Mouse (Mus musculus) intestine, postnatal 0 days (tissue): ENCODE measurements around the gene Galnt4. TPM values are rescaled to one million over a fixed set of nuclear protein-coding genes. Genes with fewer than 3 reads are reported as not detected.

Experiments
- ATAC-seq: fragments of 200-750 bp; cut with Nextera tagmentation; 2 replicates; pipeline ENCODE4 v1.8.0; 2017; ENCODE audit warnings: mild to moderate bottlenecking, moderate TSS enrichment, moderate library complexity
- H3K27ac ChIP-seq: fragments of 300-500 bp; sonication (generic); 2 replicates; pipeline ENCODE4 v1.5.1; 2014; ENCODE audit warnings: mild to moderate bottlenecking, low read depth, low read length, moderate library complexity
- H3K27me3 ChIP-seq: fragments of 300-500 bp; sonication (generic); replicated peaks from 2 replicates; pipeline ENCODE4 v1.6.1; 2014; ENCODE audit warnings: low read length, mixed read lengths; ENCODE audit not compliant: control insufficient read depth, insufficient read depth
- H3K36me3 ChIP-seq: fragments of 300-500 bp; sonication (generic); 2 replicates; pipeline ENCODE4 v1.6.1; 2014; ENCODE audit warnings: mild to moderate bottlenecking, moderate library complexity; ENCODE audit not compliant: control insufficient read depth, insufficient read depth
- H3K4me1 ChIP-seq: fragments of 300-500 bp; sonication (generic); replicated peaks from 2 replicates; pipeline ENCODE4 v1.6.1; 2014; ENCODE audit warnings: antibody characterized with exemption, low read length, mixed read lengths; ENCODE audit not compliant: control insufficient read depth, insufficient read depth
- H3K4me2 ChIP-seq: fragments of 300-500 bp; sonication (generic); replicated peaks from 2 replicates; pipeline ENCODE4 v1.6.1; 2014; ENCODE audit warnings: low read depth, mild to moderate bottlenecking, moderate library complexity
- H3K4me3 ChIP-seq: fragments of 300-500 bp; sonication (generic); 2 replicates; pipeline ENCODE4 v1.5.1; 2014; ENCODE audit warnings: low read depth, low read length
- H3K9ac ChIP-seq: fragments of 300-500 bp; sonication (generic); 2 replicates; pipeline ENCODE4 v1.6.1; 2014; ENCODE audit warnings: mild to moderate bottlenecking, low read depth, low read length
- H3K9me3 ChIP-seq: fragments of 300-500 bp; sonication (generic); 2 replicates; pipeline ENCODE4 v1.6.1; 2016; ENCODE audit warnings: mixed run types; ENCODE audit not compliant: control insufficient read depth
- CTCF ChIP-seq: sonication (generic); IDR thresholded peaks from 2 replicates; pipeline ENCODE4 v1.5.1; 2016; ENCODE audit warnings: low read depth, mild to moderate bottlenecking, control low read depth, antibody characterized with exemption, moderate library complexity
- WGBS: fragments of 180-500 bp; shearing (Covaris S2); extraction: QIAGEN DNeasy Blood & Tissue Kit; methylation state at CpG from one replicate; pipeline ENCODE4 v1.1.7; 2014; 5-methylcytosine and 5-hydroxymethylcytosine counted together
- polyA plus RNA-seq: library from polyadenylated mRNA; unstranded; fragments of >200 nt; fragmentation: Nextera tagmentation; extraction: Ambion mirVana; gene quantifications from 2 replicates; pipeline ENCODE4 v1.2.1, GENCODE M21; 2015

The Galnt4 gene
- polyA plus RNA-seq, 1 experiment from 2014 or later = 13.2 TPM

- Histone ChIP-seq H3K4me1 (no peaks in the 10 kb centered on the region), H3K27me3 (no peaks in the 10 kb centered on the region), H3K9me3 (no peaks in the 10 kb centered on the region), H3K4me3 (no peak overlapping the region), H3K36me3 (peaks cover 5% of the 10 kb centered on the region; the same call in 1 of the 2 replicates), H3K9ac (no peak overlapping the region), H3K4me2 (no peak overlapping the region), H3K27ac (no peak overlapping the region)
- ATAC-seq = no peak
- 48% methylated on average over 8 of the region's 8 CpGs for WGBS
- TF ChIP-seq CTCF = peak; percentile 80
Observed at GRCm38 (mm10) chr10:99161987-99162582, 54.1 kb downstream of the Galnt4 start.

Other genes starting within 250 kb of the Galnt4 start
- gene Atp2b1, start 193.8 kb upstream of the Galnt4 start, polyA plus RNA-seq = 179 and 193 TPM in 2 replicates
- 6.9 and 8.5 TPM in 2 replicates for gene Poc1b, start 1.1 kb upstream of the Galnt4 start, polyA plus RNA-seq
- not detected in 2 replicates for gene Phxr2, start 18.2 kb downstream of the Galnt4 start, polyA plus RNA-seq
- 27.9 and 34.6 TPM in 2 replicates for gene Dusp6, start 155.1 kb downstream of the Galnt4 start, polyA plus RNA-seq